Mouse (Mus musculus): ENCODE measurements at regions not wholly inside any gene's neighbourhood (a gene's known extent, or its start where the extent isn't known, plus 50 kb on each side); places are given as distances from the start of the nearest gene placed in this dataset.

GRCm38 (mm10) chr3:105191830-105192229 is 125.2 kb downstream of the 4930564D02Rik start:
- Histone ChIP-seq H3K27me3 (ENCODE audit: poor library complexity, severe bottlenecking) (no peaks in the 10 kb centered on the region), H3K4me1 (no peaks in the 10 kb centered on the region), H3K36me3 (replicated peaks) (no peaks in the 10 kb centered on the region), H3K4me3 (no peak overlapping the region), H3K27ac (no peak overlapping the region), H3K9me3 (no peaks in the 10 kb centered on the region)
- 74% methylated on average over 7 of the region's 7 CpGs for WGBS
- no peak for DNase-seq (ENCODE audit: extremely low spot score, low spot score)

- no peaks in the 10 kb centered on the region for H3K36me3 ChIP-seq (replicated peaks)
- DNase-seq (ENCODE audit: extremely low spot score, low spot score) = no peak
- no peaks in the 10 kb centered on the region for H3K4me1 ChIP-seq
- WGBS = 88% methylated on average over 3 of the region's 3 CpGs
- no peaks in the 10 kb centered on the region for H3K27me3 ChIP-seq (ENCODE audit: poor library complexity, severe bottlenecking)
- no peak overlapping the region for H3K4me3 ChIP-seq
- H3K27ac ChIP-seq = no peak overlapping the region
- no peaks in the 10 kb centered on the region for H3K9me3 ChIP-seq
Measured at GRCm38 (mm10) chr3:105200735-105201134, 134.1 kb downstream of the 4930564D02Rik start.

- Histone ChIP-seq H3K4me3 (no peak overlapping the region), H3K9me3 (no peaks in the 10 kb centered on the region), H3K36me3 (replicated peaks) (no peaks in the 10 kb centered on the region), H3K4me1 (peaks cover 4% of the 10 kb centered on the region; the same call in 1 of the 2 replicates), H3K27ac (no peak overlapping the region), H3K27me3 (ENCODE audit: poor library complexity, severe bottlenecking) (no peaks in the 10 kb centered on the region)
- DNase-seq (ENCODE audit: extremely low spot score, low spot score) = no peak
- 69% methylated on average over 5 of the region's 5 CpGs for WGBS
Measured at GRCm38 (mm10) chr3:105209164-105209563, 142.5 kb downstream of the 4930564D02Rik start.

GRCm38 (mm10) chr3:105211023-105211422 is 144.4 kb downstream of the 4930564D02Rik start:
- WGBS = 88% methylated on average over 1 of the region's 1 CpGs
- Histone ChIP-seq H3K4me3 (no peak overlapping the region), H3K27me3 (ENCODE audit: poor library complexity, severe bottlenecking) (no peaks in the 10 kb centered on the region), H3K4me1 (peaks cover 11% of the 10 kb centered on the region), H3K27ac (no peak overlapping the region), H3K36me3 (replicated peaks) (no peaks in the 10 kb centered on the region), H3K9me3 (no peaks in the 10 kb centered on the region)
- DNase-seq (ENCODE audit: extremely low spot score, low spot score) = no peak

- Histone ChIP-seq H3K27me3 (ENCODE audit: poor library complexity, severe bottlenecking) (no peaks in the 10 kb centered on the region), H3K36me3 (replicated peaks) (no peaks in the 10 kb centered on the region), H3K27ac (no peak overlapping the region), H3K4me1 (peaks cover 13% of the 10 kb centered on the region), H3K4me3 (no peak overlapping the region), H3K9me3 (no peaks in the 10 kb centered on the region)
- no peak for DNase-seq (ENCODE audit: extremely low spot score, low spot score)
- WGBS = 68% methylated on average over 3 of the region's 3 CpGs
Measured at GRCm38 (mm10) chr3:105211726-105212125, 145.1 kb downstream of the 4930564D02Rik start.

- WGBS = 68% methylated on average over 4 of the region's 4 CpGs
- peaks cover 10% of the 10 kb centered on the region for H3K4me1 ChIP-seq
- no peak for DNase-seq (ENCODE audit: extremely low spot score, low spot score)
- no peak overlapping the region for H3K4me3 ChIP-seq
- H3K27me3 ChIP-seq (ENCODE audit: poor library complexity, severe bottlenecking) = no peaks in the 10 kb centered on the region
- H3K27ac ChIP-seq = no peak overlapping the region
- no peaks in the 10 kb centered on the region for H3K36me3 ChIP-seq (replicated peaks)
- H3K9me3 ChIP-seq = no peaks in the 10 kb centered on the region
Measured at GRCm38 (mm10) chr3:105214867-105215266, 148.2 kb downstream of the 4930564D02Rik start.

GRCm38 (mm10) chr3:105215729-105216128 is 149.1 kb downstream of the 4930564D02Rik start:
- Histone ChIP-seq H3K27me3 (ENCODE audit: poor library complexity, severe bottlenecking) (no peaks in the 10 kb centered on the region), H3K4me3 (no peak overlapping the region), H3K9me3 (no peaks in the 10 kb centered on the region), H3K36me3 (replicated peaks) (no peaks in the 10 kb centered on the region), H3K4me1 (peaks cover 10% of the 10 kb centered on the region), H3K27ac (peak overlapping the region; percentile 36; the same call in 1 of the 2 replicates)
- no peak for DNase-seq (ENCODE audit: extremely low spot score, low spot score)
- WGBS = 33% methylated on average over 7 of the region's 7 CpGs

GRCm38 (mm10) chr3:105219630-105220029 is 153.0 kb downstream of the 4930564D02Rik start:
- Histone ChIP-seq H3K4me3 (no peak overlapping the region), H3K27ac (no peak overlapping the region), H3K4me1 (peaks cover 13% of the 10 kb centered on the region), H3K9me3 (no peaks in the 10 kb centered on the region), H3K36me3 (replicated peaks) (no peaks in the 10 kb centered on the region), H3K27me3 (ENCODE audit: poor library complexity, severe bottlenecking) (no peaks in the 10 kb centered on the region)
- no peak for DNase-seq (ENCODE audit: extremely low spot score, low spot score)
- 76% methylated on average over 3 of the region's 3 CpGs for WGBS

- H3K4me1 ChIP-seq = peaks cover 9% of the 10 kb centered on the region
- no peaks in the 10 kb centered on the region for H3K27me3 ChIP-seq (ENCODE audit: poor library complexity, severe bottlenecking)
- H3K9me3 ChIP-seq = no peaks in the 10 kb centered on the region
- WGBS = 84% methylated on average over 1 of the region's 1 CpGs
- H3K4me3 ChIP-seq = no peak overlapping the region
- no peak overlapping the region for H3K27ac ChIP-seq
- DNase-seq (ENCODE audit: extremely low spot score, low spot score) = no peak
- H3K36me3 ChIP-seq (replicated peaks) = no peaks in the 10 kb centered on the region
Measured at GRCm38 (mm10) chr3:105220641-105221040, 154.0 kb downstream of the 4930564D02Rik start.

GRCm38 (mm10) chr3:105222925-105223324 is 156.3 kb downstream of the 4930564D02Rik start:
- Histone ChIP-seq H3K4me3 (no peak overlapping the region), H3K27me3 (ENCODE audit: poor library complexity, severe bottlenecking) (no peaks in the 10 kb centered on the region), H3K9me3 (no peaks in the 10 kb centered on the region), H3K4me1 (0 out of 2 replicates have a peak, but pooled peaks cover 4% of the 10 kb centered on the region), H3K36me3 (replicated peaks) (no peaks in the 10 kb centered on the region), H3K27ac (no peak overlapping the region)
- no peak for DNase-seq (ENCODE audit: extremely low spot score, low spot score)
- 75% methylated on average over 3 of the region's 3 CpGs for WGBS

- Histone ChIP-seq H3K27me3 (ENCODE audit: poor library complexity, severe bottlenecking) (no peaks in the 10 kb centered on the region), H3K4me3 (no peak overlapping the region), H3K36me3 (replicated peaks) (no peaks in the 10 kb centered on the region), H3K27ac (no peak overlapping the region), H3K4me1 (0 out of 2 replicates have a peak, but pooled peaks cover 4% of the 10 kb centered on the region), H3K9me3 (no peaks in the 10 kb centered on the region)
- WGBS = 71% methylated on average over 4 of the region's 4 CpGs
- no peak for DNase-seq (ENCODE audit: extremely low spot score, low spot score)
Measured at GRCm38 (mm10) chr3:105223671-105224070, 157.0 kb downstream of the 4930564D02Rik start.

GRCm38 (mm10) chr3:105227551-105227950 is 160.9 kb downstream of the 4930564D02Rik start:
- 0 out of 2 replicates have a peak, but pooled peaks cover 4% of the 10 kb centered on the region for H3K4me1 ChIP-seq
- H3K27me3 ChIP-seq (ENCODE audit: poor library complexity, severe bottlenecking) = no peaks in the 10 kb centered on the region
- no peaks in the 10 kb centered on the region for H3K36me3 ChIP-seq (replicated peaks)
- DNase-seq (ENCODE audit: extremely low spot score, low spot score) = no peak
- no peaks in the 10 kb centered on the region for H3K9me3 ChIP-seq
- H3K4me3 ChIP-seq = no peak overlapping the region
- WGBS = 80% methylated on average over 1 of the region's 1 CpGs
- H3K27ac ChIP-seq = no peak overlapping the region

GRCm38 (mm10) chr3:105228401-105228800 is 161.8 kb downstream of the 4930564D02Rik start:
- H3K36me3 ChIP-seq (replicated peaks) = no peaks in the 10 kb centered on the region
- H3K9me3 ChIP-seq = no peaks in the 10 kb centered on the region
- no peaks in the 10 kb centered on the region for H3K27me3 ChIP-seq (ENCODE audit: poor library complexity, severe bottlenecking)
- WGBS = 92% methylated on average over 3 of the region's 3 CpGs
- no peak for DNase-seq (ENCODE audit: extremely low spot score, low spot score)
- H3K4me1 ChIP-seq = 0 out of 2 replicates have a peak, but pooled peaks cover 4% of the 10 kb centered on the region
- no peak overlapping the region for H3K4me3 ChIP-seq
- no peak overlapping the region for H3K27ac ChIP-seq

- Histone ChIP-seq H3K9me3 (no peaks in the 10 kb centered on the region), H3K27me3 (ENCODE audit: poor library complexity, severe bottlenecking) (no peaks in the 10 kb centered on the region), H3K4me1 (no peaks in the 10 kb centered on the region), H3K4me3 (no peak overlapping the region), H3K27ac (no peak overlapping the region), H3K36me3 (replicated peaks) (no peaks in the 10 kb centered on the region)
- 89% methylated on average over 3 of the region's 3 CpGs for WGBS
- DNase-seq (ENCODE audit: extremely low spot score, low spot score) = no peak
Measured at GRCm38 (mm10) chr3:105241048-105241447, 174.4 kb downstream of the 4930564D02Rik start.
